Mouse (Mus musculus) thymus, postnatal 10 days (tissue): Measurements from ENCODE around the gene Pdcd2l.
"Not testable (repeated sequence)": the region's sequence is repeated elsewhere in the genome, so short reads cannot be mapped to it uniquely, and the experiment has no call there.

Experiments used
- DNase-seq, 2 experiments: peaks; one replicate each; pipeline ENCODE4 v3.0.0; 2021; ENCODE audit warnings: low spot score in 2 of 2

Pdcd2l gene

DNA sequence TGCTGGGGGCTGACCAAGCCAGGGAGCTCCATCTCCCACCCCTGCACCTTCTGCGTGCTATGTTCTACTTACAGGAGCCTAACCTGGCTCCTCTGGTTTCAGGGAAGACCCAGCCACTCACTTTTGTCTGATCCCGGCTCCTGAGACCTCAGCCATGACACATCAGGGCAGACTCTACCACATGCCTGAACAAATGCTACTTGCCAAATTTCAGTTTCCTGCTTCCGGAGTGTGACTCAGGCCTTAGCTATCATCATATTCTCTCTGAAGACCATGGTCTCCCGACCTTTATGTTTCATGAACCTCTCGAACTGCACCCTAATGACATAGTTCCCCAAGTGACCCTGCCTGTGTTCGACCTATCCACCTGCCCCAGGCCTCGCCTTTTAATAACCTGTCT is 16.8 kb upstream of the Pdcd2l start:
- no peak for DNase-seq

DNA sequence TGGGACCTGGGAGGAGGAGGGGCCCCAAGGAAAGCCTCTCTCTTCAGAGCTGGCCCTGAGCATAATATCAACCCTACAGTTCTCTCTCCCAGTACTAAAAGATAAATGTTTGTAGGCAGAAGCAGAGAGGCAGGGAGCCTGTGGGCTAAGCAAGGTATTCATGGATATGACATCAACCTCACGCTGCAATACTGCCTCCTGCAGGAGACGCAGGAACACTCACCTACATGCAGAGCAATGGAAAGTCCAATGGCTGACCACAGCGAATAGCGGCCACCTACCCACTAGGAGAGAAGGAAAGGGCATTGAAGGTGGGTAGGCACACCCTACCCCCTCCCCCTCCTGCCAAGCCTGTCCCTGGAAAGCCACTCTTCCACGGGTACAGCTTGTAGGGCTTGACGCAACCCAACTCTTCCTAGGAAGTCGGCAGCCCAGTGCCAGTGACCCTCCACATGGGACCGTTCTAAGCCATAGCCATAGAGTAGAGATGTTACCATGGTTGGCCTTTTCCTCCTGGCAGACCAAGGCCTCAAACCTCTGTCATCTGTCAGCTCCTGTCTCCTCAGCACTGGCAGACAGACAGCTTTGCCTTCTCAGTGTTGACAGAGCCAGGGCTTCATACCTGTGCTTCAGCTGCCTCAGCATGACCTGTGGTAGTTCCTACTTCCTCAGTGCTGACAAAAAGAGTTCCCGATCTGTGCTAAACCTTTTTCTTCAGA is 11.7 kb upstream of the Pdcd2l start:
- no peak for DNase-seq

DNA sequence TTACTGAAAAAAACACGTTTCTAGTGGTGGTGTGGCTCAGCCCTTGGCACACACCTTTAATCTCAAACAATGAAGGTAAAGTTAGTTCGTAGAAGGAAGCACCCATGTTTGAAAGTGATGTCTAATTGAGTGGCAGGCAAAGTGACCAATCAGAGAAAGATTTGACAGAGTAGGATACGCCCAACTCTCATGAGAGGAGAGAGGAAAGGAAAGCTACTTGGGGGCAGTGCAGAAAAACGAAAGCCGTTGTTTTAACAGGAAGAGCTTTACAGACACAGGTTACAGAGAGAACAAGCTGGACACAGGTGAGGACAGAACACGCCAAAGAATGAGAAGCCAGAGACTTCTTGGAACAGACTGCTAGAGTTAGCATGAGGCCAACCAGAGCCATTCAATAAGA is 9.9 kb upstream of the Pdcd2l start:
- DNase-seq, result no peak

DNA sequence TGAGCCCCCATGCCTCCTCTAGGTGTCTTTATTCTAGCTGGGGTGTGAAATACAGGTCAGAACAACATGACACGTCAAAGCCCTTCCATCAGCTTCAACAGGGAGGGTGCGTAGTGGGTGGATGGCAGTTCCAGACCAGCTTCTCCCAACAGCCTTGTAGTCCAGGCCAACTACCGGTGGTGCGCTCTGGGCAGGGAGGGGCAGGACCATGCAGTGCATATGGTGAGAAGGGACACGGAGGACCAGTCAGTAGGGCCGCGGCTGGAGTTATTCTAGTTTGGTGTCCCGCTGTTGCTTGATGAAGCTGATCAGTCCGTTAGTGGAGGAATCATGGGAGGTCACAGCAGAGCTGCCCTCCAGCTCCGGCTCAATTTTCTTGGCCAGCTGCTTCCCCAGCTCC is 5.7 kb upstream of the Pdcd2l start:
- DNase-seq, result not testable (repeated sequence)

DNA sequence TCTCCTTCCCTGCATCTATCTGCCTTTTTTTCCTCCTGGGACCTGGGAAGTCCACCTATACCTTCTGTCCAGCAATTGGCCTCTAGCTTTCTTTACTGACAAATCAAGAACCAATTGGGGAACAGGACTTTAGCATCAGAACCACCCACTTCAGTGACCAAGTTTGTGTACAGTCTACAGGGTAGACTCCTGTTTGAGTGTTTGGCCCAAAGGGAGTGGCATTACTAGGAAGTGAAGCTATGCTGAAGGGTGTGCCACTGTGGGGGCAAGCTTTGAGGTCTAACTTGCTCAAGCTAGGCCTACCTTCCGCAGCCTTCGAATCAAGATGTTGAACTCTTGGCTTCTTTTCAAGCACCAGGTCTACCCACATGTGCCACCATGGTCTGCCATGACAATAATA is 4.4 kb upstream of the Pdcd2l start:
- no peak for DNase-seq

DNA sequence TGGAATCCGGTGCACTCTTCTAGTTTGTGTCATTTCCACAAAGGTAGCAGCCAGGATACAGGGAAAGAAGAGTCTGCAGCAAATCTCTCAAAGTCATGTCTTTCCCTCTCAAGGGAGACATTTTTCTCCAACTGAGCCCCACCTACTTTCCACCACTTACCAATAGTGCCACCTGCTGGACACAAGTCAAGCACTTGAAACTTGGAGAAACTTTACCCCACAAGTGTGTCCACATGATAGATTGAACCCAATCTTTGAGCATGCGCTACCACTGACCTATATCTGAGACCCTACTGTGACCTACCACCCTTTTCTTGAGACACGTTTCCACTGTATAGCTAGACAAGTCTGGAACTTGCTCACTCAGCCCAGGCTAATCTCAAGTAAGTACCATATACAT is 1.9 kb upstream of the Pdcd2l start:
- DNase-seq, result peak; percentile 11 to 59

DNA sequence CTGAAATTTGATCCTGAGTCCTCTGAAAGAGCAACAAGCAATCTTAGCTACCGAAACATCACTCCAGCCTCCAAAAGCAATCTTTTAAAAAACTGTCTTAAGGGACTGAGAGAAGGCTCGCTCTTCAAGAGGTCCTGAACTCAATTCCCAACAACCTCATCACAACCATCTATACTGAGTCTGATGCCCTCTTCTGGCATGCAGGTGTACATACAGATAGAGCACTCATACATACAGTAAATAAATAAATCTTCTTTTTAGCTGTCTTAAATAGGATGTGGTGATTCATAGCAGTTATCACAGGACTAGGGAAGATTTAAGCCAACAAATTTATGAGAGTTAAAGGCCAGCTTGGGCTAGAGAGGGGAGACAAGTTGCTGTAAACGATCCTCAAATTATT is 829 bp downstream of the Pdcd2l start:
- DNase-seq, result no peak

DNA sequence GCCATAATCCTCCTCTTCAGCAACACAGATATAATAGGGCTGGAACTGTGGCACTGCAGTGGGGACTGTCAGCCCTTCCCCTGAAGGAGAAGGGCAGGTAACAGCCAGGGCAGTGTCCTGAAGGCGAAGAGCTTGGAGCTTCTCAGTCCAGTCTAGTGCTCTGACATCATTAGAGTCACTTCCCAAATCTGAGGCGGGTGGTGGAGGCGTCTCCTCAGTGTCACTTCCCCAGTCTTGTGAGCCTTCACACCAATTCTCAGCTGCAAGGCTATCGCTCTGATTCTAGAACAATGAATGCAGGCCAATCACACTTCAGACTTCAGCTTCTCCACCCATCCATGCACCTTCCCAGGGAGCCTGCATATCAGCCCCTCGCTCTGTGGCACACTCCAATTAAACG is 3.6 kb downstream of the Pdcd2l start:
- no peak for DNase-seq

DNA sequence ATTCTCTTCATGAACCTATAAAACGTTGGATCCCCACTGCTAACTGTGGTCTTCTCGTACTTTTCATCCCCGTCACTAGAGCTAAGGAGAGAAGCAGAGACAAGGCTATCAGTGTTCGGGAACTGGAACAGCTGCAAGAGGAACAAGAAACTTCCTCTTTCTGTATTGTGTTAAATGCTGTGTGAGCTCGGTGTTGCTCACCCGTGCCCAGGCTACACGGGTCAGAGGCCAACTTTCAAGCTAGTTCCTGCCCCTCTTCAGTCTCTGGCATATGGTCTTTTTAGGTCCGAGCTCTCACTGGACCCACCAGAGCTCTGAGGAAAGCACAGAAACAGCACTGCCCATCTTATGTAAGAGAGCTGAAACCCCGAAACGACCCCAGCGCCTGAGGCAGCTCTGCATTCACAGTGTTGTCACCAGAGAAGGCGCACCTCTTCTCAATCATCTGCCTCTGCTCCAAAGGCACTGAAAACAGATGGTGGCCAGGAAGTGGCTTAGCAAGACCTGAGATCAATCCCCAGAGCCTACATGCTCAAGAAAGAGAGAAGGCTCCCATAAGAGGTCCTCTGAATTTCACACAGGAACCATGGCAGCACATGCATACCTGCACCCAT is 7.0 kb downstream of the Pdcd2l start:
- DNase-seq, result no peak

DNA sequence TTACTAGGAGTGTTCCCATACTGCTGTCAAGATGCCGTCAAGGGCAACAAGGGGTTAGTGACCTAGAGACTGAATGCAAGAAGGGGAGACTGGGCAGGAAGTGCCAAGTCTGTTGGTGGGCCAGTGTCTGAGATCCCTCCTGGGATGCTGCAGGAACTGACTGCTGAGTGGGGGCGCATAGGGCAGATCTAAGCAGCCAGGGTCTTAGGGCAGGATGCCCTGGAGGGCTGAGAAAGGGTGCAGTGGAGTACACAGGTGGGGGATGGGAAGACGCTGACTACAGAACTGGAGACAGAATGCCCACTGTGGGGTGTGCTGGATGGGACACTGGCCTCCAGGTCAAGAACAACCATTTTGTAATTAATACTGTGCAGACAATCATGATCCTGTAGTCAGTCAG is 12.7 kb downstream of the Pdcd2l start:
- no peak for DNase-seq

DNA sequence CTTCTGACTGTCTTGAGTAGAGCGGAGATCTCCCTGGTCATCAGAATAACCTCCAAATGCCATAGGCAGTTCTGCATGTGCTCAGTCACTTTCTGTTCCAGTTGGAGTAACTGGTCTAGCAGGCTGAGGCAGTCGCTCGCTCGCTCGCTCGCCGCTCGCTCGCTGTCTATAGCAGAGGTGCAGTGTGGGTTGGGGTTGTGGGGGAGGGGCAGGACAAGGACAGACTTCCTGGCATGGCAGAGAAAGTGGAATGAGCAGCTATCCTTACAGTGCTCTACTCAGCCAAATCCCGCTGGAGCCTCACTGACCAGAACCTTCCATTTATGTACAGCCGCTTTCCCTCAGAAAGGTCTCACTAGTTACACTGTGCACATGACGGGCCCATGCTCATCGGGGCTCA is 13.1 kb downstream of the Pdcd2l start:
- no peak for DNase-seq

DNA sequence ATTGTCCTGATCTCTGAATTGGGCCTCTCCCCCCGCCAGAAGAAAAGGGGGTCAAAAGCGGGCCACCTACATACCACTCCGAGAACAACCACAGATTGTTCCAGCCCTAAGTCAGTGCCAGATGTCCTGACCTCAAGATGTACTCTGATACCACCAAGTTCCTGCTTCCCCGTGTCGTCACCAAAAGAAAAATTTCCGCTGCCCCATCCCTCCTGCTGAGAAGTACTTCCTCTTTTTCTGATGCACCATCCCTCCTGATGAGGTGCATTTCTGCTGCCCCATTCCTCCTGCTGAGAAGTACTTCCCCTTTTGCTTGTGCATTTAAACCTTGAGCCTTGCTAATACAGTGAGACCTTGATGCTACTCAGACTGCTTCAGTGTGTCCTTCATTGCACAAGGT is 20.2 kb downstream of the Pdcd2l start:
- not testable (repeated sequence) for DNase-seq

DNA sequence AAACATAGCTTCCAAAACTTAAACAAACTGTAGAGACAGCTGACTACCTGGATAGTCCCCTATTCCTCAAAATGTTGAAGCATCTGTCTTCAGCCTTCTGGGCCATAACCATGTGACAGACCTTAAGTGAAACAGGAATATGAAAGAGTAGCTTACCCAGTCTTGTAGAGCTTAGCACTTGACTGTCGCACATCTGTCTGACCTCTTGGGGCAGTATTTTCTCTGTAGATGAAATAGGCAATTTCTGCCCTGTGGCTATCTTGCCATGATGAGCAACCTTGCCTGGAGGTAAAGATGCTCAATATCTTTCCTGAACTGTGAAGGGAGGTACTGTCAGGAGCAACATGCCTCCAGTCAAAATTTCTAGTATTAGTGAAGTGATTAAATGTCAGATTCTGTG is 24.2 kb downstream of the Pdcd2l start:
- no peak for DNase-seq

DNA sequence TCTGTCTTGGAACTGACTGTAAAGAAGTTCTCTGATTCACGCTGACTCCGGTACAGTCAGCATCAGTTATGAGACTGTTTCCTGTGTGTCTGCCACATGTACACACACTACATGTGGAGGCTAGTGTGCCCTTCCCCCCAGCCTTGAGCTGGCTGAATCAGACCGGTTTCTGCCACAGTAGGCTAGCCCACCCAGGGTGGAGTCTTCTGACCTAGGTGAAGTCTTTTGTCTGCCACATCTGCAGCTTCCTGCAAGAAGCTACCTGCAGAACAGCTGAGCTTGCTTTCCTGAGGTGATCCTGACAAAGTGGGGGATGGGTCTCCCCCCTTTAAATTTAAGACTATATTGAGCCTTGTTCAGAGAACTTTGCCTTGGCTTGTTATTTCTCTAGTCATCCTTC is 27.0 kb downstream of the Pdcd2l start, which contains the start of gene Uba2:
TSS of gene Uba2 (minus strand) at position 146 of the 400 bp plus-strand sequence.
- no peak for DNase-seq

DNA sequence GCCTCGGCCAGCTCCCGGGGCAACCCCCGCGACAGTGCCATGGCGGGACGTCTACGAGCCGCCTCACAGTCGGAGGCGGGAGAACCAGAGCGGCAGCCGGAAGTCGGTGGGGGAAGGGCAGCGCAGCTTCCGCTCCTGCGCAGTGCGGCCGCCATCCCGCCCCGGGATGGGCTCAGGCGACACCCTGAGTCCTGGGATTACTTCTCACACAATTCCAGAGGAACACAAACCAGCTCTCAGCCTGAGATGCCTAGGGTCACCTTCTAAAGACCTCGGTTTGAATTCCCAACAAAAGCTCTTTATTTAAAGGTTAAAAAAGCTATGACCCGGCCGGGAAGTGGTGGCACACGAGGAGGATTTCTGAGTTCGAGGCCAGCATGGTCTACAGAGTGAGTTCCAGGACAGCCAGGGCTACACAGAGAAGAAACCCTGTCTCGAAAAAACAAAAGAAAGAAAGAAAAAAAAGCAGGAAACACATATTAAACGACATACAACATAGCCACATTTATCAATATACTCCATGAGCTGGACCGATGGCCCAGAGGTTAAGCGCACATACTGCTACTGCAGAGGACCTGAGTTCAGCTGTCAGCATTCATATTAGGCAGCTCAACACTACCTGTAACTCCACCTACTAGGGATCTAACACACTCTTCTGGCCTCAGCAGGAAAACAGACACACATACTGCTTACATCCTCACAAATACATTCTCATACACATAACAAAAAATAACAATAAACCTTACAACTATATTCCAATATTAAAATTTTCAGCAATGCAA is 27.8 kb downstream of the Pdcd2l start:
- DNase-seq, result peak; percentile 78 to 89

DNA sequence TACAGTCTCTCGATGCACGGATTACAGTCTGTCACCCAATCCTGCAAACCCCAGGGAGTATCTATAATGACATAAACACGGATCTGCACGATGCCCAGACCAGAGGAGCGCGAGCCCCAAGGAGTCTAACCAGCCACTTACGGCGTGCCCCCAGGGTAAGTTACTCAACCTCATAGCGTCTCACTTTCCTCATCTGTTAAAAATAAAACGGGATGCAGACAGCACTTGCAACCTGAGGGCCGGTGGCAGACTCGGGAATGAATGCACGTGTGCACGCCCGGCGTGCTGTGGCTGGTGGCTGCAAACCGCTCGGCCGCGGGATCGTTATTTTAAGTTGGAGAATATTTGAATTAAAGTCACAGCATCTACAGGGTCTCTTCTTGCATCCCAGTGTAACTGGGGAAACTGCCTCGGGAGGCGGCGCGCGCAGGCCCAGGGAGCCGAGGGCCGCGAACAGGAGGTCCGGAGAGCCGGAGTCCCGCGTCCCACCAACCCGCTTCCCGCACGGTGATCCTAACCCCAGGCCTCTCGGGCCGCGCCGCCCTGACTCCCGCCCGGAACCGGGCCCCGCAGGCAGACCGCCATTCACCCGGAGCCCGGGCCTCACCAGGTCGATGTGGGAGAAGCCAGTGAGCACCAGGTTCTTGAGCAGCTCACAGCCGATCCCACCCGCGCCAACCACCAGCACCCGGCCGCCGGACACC is 28.5 kb downstream of the Pdcd2l start:
- no peak for DNase-seq

DNA sequence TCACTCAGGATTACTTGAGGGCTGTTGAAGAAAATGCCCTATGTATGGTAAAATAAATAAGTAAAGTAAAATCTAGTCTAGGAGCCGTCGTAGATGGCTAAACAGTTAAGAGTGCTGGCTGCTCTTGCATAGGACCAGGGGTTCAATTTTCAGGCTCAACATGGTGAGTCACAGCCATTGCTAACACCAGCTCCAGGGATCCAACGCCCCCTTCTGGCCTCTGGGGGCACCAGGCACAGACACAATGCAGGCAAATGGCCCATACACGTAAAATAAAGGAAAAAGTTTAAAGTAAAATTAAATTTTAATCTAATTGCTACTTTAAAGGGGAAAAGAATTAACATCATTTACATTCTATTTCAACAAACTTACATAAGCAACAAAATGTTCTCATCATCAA is 29.6 kb downstream of the Pdcd2l start:
- peak; percentile 16 to 23 for DNase-seq

DNA sequence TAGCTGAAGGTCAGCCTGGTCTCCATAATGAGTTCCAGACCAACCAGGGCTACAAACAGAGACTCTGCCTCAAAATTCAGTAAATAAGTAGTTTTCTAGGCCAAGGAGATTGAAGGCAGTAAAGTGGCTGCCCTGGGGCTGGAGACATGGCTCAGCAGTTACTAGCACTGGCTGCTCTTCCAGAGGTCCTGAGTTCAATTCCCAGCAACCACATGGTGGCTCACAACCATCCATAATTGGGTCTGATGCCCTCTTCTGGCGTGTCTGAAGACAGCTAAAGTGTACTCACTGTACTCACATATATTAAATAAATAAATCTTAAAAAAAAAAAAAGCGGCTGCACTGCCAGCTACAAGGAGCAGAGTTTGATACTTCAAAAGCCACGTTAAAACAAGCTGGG is 30.5 kb downstream of the Pdcd2l start:
- DNase-seq, result no peak

DNA sequence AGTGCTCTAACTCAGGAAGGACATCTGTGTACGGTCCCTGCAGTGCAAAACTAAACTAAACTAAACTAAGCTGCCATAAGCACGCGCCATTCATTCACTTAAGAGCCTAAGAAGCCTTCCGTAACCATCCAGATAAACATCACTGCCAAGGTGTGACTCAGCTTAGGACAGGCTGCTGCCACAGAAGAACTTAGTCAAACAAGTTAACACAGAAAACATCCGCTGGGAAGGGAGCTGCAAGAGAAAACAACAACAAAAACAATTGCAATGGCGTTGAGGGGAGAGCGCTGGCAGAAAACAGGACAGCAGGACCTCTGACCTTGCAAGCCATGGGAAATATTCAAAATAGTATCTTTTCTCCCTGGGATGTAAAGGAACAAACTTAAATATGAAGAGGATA is 31.8 kb downstream of the Pdcd2l start:
- no peak for DNase-seq

DNA sequence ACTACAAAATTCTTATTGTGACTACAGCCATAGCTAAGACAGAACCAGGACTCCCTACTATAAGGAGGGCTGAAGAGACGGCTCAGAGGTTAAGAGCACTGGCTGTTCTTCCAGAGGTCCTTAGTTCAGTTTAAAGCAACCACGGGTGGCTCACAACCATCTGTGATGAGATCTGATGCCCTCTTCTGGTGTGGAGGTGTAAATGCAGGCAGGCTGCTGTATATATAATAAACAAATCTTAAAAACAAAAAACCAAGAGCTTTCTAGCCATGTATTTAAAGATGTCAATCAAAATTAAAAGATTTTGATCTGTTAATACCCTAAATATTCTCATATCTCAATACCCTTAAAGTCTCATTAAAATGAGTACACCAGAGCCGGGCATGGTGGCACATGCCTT is 37.3 kb downstream of the Pdcd2l start:
- DNase-seq, result no peak

DNA sequence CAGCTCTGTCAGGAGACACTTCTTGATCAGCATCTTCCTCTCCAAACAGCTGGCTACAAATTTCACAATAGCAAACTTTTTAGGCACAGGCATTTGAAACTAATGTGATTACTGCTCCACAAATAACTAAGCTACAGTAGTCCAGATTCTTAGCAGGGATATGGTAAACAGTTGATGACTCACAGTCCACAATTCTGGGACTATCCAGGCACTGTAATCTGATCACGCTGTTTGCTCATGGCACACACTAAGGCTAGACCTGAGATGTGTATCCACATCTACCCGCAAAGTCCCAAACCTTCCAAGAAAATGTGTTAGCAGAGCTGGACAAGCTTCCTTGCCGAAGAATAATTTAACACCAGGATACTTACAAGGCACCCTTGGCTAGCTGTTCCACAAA is 38.5 kb downstream of the Pdcd2l start:
- DNase-seq, result no peak

DNA sequence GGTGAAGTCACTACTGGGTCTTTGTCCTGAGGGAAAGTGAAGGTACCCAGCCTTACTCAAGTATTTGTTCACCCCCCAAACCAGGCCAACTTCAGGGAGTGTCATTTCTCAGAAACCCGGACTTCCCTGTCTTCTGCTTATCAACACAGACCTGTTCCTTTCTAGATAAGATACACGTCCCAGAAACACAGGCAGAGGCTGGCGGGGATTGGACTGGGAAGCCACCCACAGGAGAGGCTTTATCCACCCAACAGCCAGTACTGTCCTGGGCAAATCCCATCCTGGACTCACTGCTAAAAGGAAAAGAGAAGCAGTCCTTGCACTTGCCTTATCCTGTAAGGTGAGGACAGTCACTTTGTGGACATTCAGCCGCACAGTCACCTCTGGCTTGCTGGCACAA is 49.3 kb downstream of the Pdcd2l start:
- no peak for DNase-seq
